Mouse (Mus musculus) erythroblast, adult 5-6 weeks (primary cell): ENCODE results near the gene Zfp513. TPM values are rescaled to one million over a fixed set of nuclear protein-coding genes. Genes with fewer than 3 reads are reported as not detected.
A peak's percentile ranks its signal among the peaks of the same experiment; 100 is the strongest.
"Not testable (repeated sequence)": the region's sequence is repeated elsewhere in the genome, so short reads cannot be mapped to it uniquely, and the experiment has no call there.

Source experiments
- ATAC-seq: replicated peaks from 2 replicates; pipeline ENCODE4 v1.8.0; 2016; ENCODE audit warnings: moderate number of reproducible peaks, mild to moderate bottlenecking, moderate TSS enrichment, inconsistent platforms; ENCODE audit not compliant: poor library complexity, low FRiP score, severe bottlenecking
- total RNA-seq, 2 experiments: library from RNA; stranded (forward) in 1 of 2; stranded (reverse) in 1 of 2; fragments of 150-400 nt in 1 of 2; fragments of 200-764, 138-1000 nt in 1 of 2; gene quantifications; 2 replicates each; pipeline versions ENCODE4 v1.2.3 to v1.2.4; 2015 to 2017; ENCODE audit warnings: low replicate concordance in 2 of 2

Zfp513 gene
- total RNA-seq (2015; ENCODE audit: low replicate concordance) (2.3 and 4.8 TPM in 2 replicates), total RNA-seq (2017; ENCODE audit: low replicate concordance) (5.5 and 5.9 TPM in 2 replicates)

- ATAC-seq, result peak; percentile 98
Measured at GRCm38 (mm10) chr5:31201742-31202590, at the start of gene Zfp513. TSS of gene Zfp513 (minus strand) at chr5:31202303.

- ATAC-seq, result 0 out of 2 replicates have a peak, but pooled peaks have one; percentile 39
Measured at GRCm38 (mm10) chr5:31251541-31252101, 49.5 kb upstream of the Zfp513 start, which contains the start of gene Krtcap3. TSS of gene Krtcap3 (plus strand) at chr5:31251691.

- ATAC-seq, result no peak
Measured at GRCm38 (mm10) chr5:31250716-31251115, 48.6 kb upstream of the Zfp513 start.

- no peak for ATAC-seq
Measured at GRCm38 (mm10) chr5:31242191-31242590, 40.1 kb upstream of the Zfp513 start.

GRCm38 (mm10) chr5:31241522-31242034 lies 39.5 kb upstream of the Zfp513 start:
- peak; percentile 56 for ATAC-seq

- ATAC-seq, result peak; percentile 94
Measured at GRCm38 (mm10) chr5:31240637-31241521, 38.8 kb upstream of the Zfp513 start, which contains the start of the genes Nrbp1 and Gm9970. TSS of gene Nrbp1 (plus strand) at chr5:31240864. TSS of gene Gm9970 (minus strand) at chr5:31241232.

- ATAC-seq, result no peak
Measured at GRCm38 (mm10) chr5:31226641-31227040, 24.5 kb upstream of the Zfp513 start.

GRCm38 (mm10) chr5:31222696-31223095 lies 20.6 kb upstream of the Zfp513 start:
- no peak for ATAC-seq

- ATAC-seq, result peak; percentile 55
Measured at GRCm38 (mm10) chr5:31221304-31221945, 19.3 kb upstream of the Zfp513 start.

- ATAC-seq, result peak; percentile 89
Measured at GRCm38 (mm10) chr5:31220448-31221303, 18.6 kb upstream of the Zfp513 start, which contains the start of gene Ppm1g. TSS of gene Ppm1g (minus strand) at chr5:31220687.

GRCm38 (mm10) chr5:31219911-31220447 lies 17.9 kb upstream of the Zfp513 start:
- peak; percentile 44 for ATAC-seq

- no peak; the same call in 1 of the 2 replicates for ATAC-seq
Measured at GRCm38 (mm10) chr5:31219474-31219873, 17.4 kb upstream of the Zfp513 start.

- peak; percentile 31; the same call in 1 of the 2 replicates for ATAC-seq
Measured at GRCm38 (mm10) chr5:31219070-31219469, 17.0 kb upstream of the Zfp513 start.

GRCm38 (mm10) chr5:31218294-31218693 lies 16.2 kb upstream of the Zfp513 start:
- peak; percentile 58 for ATAC-seq

GRCm38 (mm10) chr5:31216554-31216953 lies 14.5 kb upstream of the Zfp513 start:
- ATAC-seq, result not testable (repeated sequence)

GRCm38 (mm10) chr5:31204421-31204820 lies 2.3 kb upstream of the Zfp513 start:
- no peak for ATAC-seq

GRCm38 (mm10) chr5:31203866-31204265 lies 1.8 kb upstream of the Zfp513 start:
- ATAC-seq, result no peak

GRCm38 (mm10) chr5:31202933-31203332 lies 830 bp upstream of the Zfp513 start:
- ATAC-seq, result no peak
